Mouse (Mus musculus) hindbrain, embryonic 12.5 days (tissue): ENCODE data around the gene Gtf3c2. TPM values are rescaled to one million over a fixed set of nuclear protein-coding genes. Genes with fewer than 3 reads are reported as not detected.
A peak's percentile ranks its signal among the peaks of the same experiment; 100 is the strongest.
"Not testable (repeated sequence)": the region's sequence is repeated elsewhere in the genome, so short reads cannot be mapped to it uniquely, and the experiment has no call there.

Experiments used
- ATAC-seq: fragments of 200-750 bp; cut with Nextera tagmentation; 2 replicates; pipeline ENCODE4 v1.8.0; 2017; ENCODE audit warnings: moderate TSS enrichment; ENCODE audit not compliant: low FRiP score
- H3K27ac ChIP-seq: fragments of 300-500 bp; sonication (generic); 2 replicates; pipeline ENCODE4 v1.5.1; 2016; ENCODE audit warnings: mild to moderate bottlenecking
- H3K27me3 ChIP-seq: fragments of 300-500 bp; sonication (generic); 2 replicates; pipeline ENCODE4 v1.6.1; 2016; ENCODE audit warnings: mild to moderate bottlenecking
- H3K36me3 ChIP-seq: fragments of 300-500 bp; sonication (generic); 2 replicates; pipeline ENCODE4 v1.6.1; 2016; ENCODE audit warnings: mild to moderate bottlenecking
- H3K4me1 ChIP-seq: fragments of 300-500 bp; sonication (generic); 2 replicates; pipeline ENCODE4 v1.6.1; 2016
- H3K4me2 ChIP-seq: fragments of 300-500 bp; sonication (generic); replicated peaks from 2 replicates; pipeline ENCODE4 v1.6.1; 2016; ENCODE audit warnings: mild to moderate bottlenecking
- H3K4me3 ChIP-seq: fragments of 300-500 bp; sonication (generic); 2 replicates; pipeline ENCODE4 v1.5.1; 2016; ENCODE audit warnings: mild to moderate bottlenecking
- H3K9ac ChIP-seq: fragments of 300-500 bp; sonication (generic); 2 replicates; pipeline ENCODE4 v1.6.1; 2016; ENCODE audit warnings: mild to moderate bottlenecking, moderate library complexity
- H3K9me3 ChIP-seq: fragments of 300-500 bp; sonication (generic); replicated peaks from 2 replicates; pipeline ENCODE4 v1.6.1; 2016; ENCODE audit warnings: mild to moderate bottlenecking
- WGBS: fragments of 180-500 bp; shearing (Covaris S2); methylation state at CpG from one replicate; pipeline ENCODE4 v1.1.7; 2016; 5-methylcytosine and 5-hydroxymethylcytosine counted together
- polyA plus RNA-seq: library from polyadenylated mRNA; unstranded; fragments of >200 nt; fragmentation: Nextera tagmentation; extraction: Ambion mirVana; gene quantifications from 2 replicates; pipeline ENCODE4 v1.2.1, GENCODE M21; 2016

The Gtf3c2 gene
- polyA plus RNA-seq = 86.0 and 89.2 TPM in 2 replicates

GRCm38 (mm10) chr5:31179766-31180630 lies at the start of gene Gtf3c2, which contains the start of gene Gm29609:
Gene Gtf3c2 (minus strand): TSS chr5:31180144.
Gene Gm29609 (minus strand): TSS chr5:31179911.
- ATAC-seq = peak; percentile 98
- H3K9me3 ChIP-seq = no peaks in the 10 kb centered on the region
- H3K4me1 ChIP-seq = peaks cover 9% of the 10 kb centered on the region
- peak within 1 kb of the TSS; percentile 97 for H3K27ac ChIP-seq
- H3K36me3 ChIP-seq = 0 out of 2 replicates have a peak, but pooled peaks cover 2% of the 10 kb centered on the region
- H3K27me3 ChIP-seq = no peaks in the 10 kb centered on the region
- peak within 1 kb of the TSS; percentile 87 for H3K9ac ChIP-seq
- WGBS = under 1% methylated on average over 59 of the region's 59 CpGs
- peak within 1 kb of the TSS; percentile 87 for H3K4me2 ChIP-seq
- peak within 1 kb of the TSS; percentile 87 for H3K4me3 ChIP-seq

GRCm38 (mm10) chr5:31226641-31227040 lies 46.7 kb upstream of the Gtf3c2 start:
- Histone ChIP-seq H3K4me1 (no peaks in the 10 kb centered on the region; the same call in 1 of the 2 replicates), H3K4me3 (no peak overlapping the region), H3K9ac (no peak overlapping the region), H3K27ac (no peak overlapping the region), H3K36me3 (no peaks in the 10 kb centered on the region), H3K4me2 (no peak overlapping the region), H3K27me3 (no peaks in the 10 kb centered on the region), H3K9me3 (no peaks in the 10 kb centered on the region)
- 83% methylated on average over 1 of the region's 1 CpGs for WGBS
- no peak for ATAC-seq

GRCm38 (mm10) chr5:31222696-31223095 lies 42.8 kb upstream of the Gtf3c2 start:
- Histone ChIP-seq H3K9me3 (no peaks in the 10 kb centered on the region), H3K27ac (no peak overlapping the region), H3K9ac (no peak overlapping the region), H3K4me3 (no peak overlapping the region), H3K4me1 (peaks cover 9% of the 10 kb centered on the region), H3K27me3 (no peaks in the 10 kb centered on the region), H3K36me3 (no peaks in the 10 kb centered on the region), H3K4me2 (no peak overlapping the region)
- no peak for ATAC-seq
- 95% methylated on average over 9 of the region's 9 CpGs for WGBS

GRCm38 (mm10) chr5:31221304-31221945 lies 41.5 kb upstream of the Gtf3c2 start:
- H3K9ac ChIP-seq = peak overlapping the region; percentile 95
- WGBS = 15% methylated on average over 11 of the region's 11 CpGs
- peak; percentile 21; the same call in 1 of the 2 replicates for ATAC-seq

GRCm38 (mm10) chr5:31220448-31221303 lies 40.7 kb upstream of the Gtf3c2 start, which contains the start of gene Ppm1g:
Gene Ppm1g (minus strand): TSS chr5:31220687.
- H3K4me2 ChIP-seq = peak within 1 kb of the TSS; percentile 83
- WGBS = under 1% methylated on average over 52 of the region's 70 CpGs
- ATAC-seq = peak; percentile 94
- peak within 1 kb of the TSS; percentile 95 for H3K9ac ChIP-seq
- H3K27me3 ChIP-seq = no peaks in the 10 kb centered on the region
- H3K4me1 ChIP-seq = peaks cover 9% of the 10 kb centered on the region
- H3K36me3 ChIP-seq = no peaks in the 10 kb centered on the region
- no peaks in the 10 kb centered on the region for H3K9me3 ChIP-seq
- H3K4me3 ChIP-seq = peak within 1 kb of the TSS; percentile 97
- peak within 1 kb of the TSS; percentile 96 for H3K27ac ChIP-seq

More at GRCm38 (mm10) chr5:31221304-31221945, 41.5 kb upstream of the Gtf3c2 start:
- Histone ChIP-seq H3K4me2 (peak overlapping the region; percentile 83), H3K27me3 (no peaks in the 10 kb centered on the region), H3K36me3 (no peaks in the 10 kb centered on the region), H3K9me3 (no peaks in the 10 kb centered on the region), H3K4me3 (peak overlapping the region; percentile 97), H3K27ac (peak overlapping the region; percentile 96), H3K4me1 (peaks cover 9% of the 10 kb centered on the region)

- Histone ChIP-seq H3K4me1 (peaks cover 9% of the 10 kb centered on the region), H3K27ac (peak overlapping the region; percentile 96), H3K9ac (peak overlapping the region; percentile 95), H3K27me3 (no peaks in the 10 kb centered on the region), H3K9me3 (no peaks in the 10 kb centered on the region), H3K36me3 (no peaks in the 10 kb centered on the region), H3K4me3 (peak overlapping the region; percentile 97), H3K4me2 (peak overlapping the region; percentile 83)
- WGBS = under 1% methylated on average over 40 of the region's 40 CpGs
- peak; percentile 81 for ATAC-seq
These were observed 40.0 kb upstream of the Gtf3c2 start for GRCm38 (mm10) chr5:31219911-31220447.

GRCm38 (mm10) chr5:31219474-31219873 lies 39.5 kb upstream of the Gtf3c2 start:
- Histone ChIP-seq H3K36me3 (no peaks in the 10 kb centered on the region), H3K4me2 (peak overlapping the region; percentile 83), H3K4me1 (peaks cover 9% of the 10 kb centered on the region), H3K27me3 (no peaks in the 10 kb centered on the region), H3K27ac (peak overlapping the region; percentile 96), H3K9ac (peak overlapping the region; percentile 95), H3K9me3 (no peaks in the 10 kb centered on the region), H3K4me3 (peak overlapping the region; percentile 97)
- 2% methylated on average over 11 of the region's 11 CpGs for WGBS
- no peak for ATAC-seq

GRCm38 (mm10) chr5:31219070-31219469 lies 39.1 kb upstream of the Gtf3c2 start:
- no peak for ATAC-seq
- Histone ChIP-seq H3K4me2 (peak overlapping the region; percentile 83), H3K36me3 (no peaks in the 10 kb centered on the region), H3K4me3 (0 out of 2 replicates have a peak overlapping the region, but pooled peaks have one; percentile 97), H3K9ac (peak overlapping the region; percentile 18; the same call in 1 of the 2 replicates), H3K27ac (no peak overlapping the region), H3K9me3 (no peaks in the 10 kb centered on the region), H3K27me3 (no peaks in the 10 kb centered on the region), H3K4me1 (peaks cover 9% of the 10 kb centered on the region)
- WGBS = 2% methylated on average over 2 of the region's 2 CpGs

GRCm38 (mm10) chr5:31218294-31218693 lies 38.4 kb upstream of the Gtf3c2 start:
- 65% methylated on average over 7 of the region's 7 CpGs for WGBS
- Histone ChIP-seq H3K36me3 (no peaks in the 10 kb centered on the region), H3K4me3 (no peak overlapping the region), H3K9me3 (no peaks in the 10 kb centered on the region), H3K27ac (no peak overlapping the region), H3K4me1 (peaks cover 9% of the 10 kb centered on the region), H3K9ac (no peak overlapping the region), H3K4me2 (no peak overlapping the region), H3K27me3 (no peaks in the 10 kb centered on the region)
- no peak for ATAC-seq

GRCm38 (mm10) chr5:31216554-31216953 lies 36.6 kb upstream of the Gtf3c2 start:
- not testable (repeated sequence) for H3K4me1 ChIP-seq, H3K36me3 ChIP-seq, H3K27ac ChIP-seq, H3K9ac ChIP-seq, H3K9me3 ChIP-seq, ATAC-seq, H3K4me2 ChIP-seq, H3K4me3 ChIP-seq, H3K27me3 ChIP-seq
- WGBS = 87% methylated on average over 6 of the region's 6 CpGs

- H3K36me3 ChIP-seq = peaks cover 61% of the 10 kb centered on the region
- WGBS = 91% methylated on average over 6 of the region's 6 CpGs
- H3K9ac ChIP-seq = no peak overlapping the region
- H3K4me2 ChIP-seq = no peak overlapping the region
- peaks cover 6% of the 10 kb centered on the region for H3K9me3 ChIP-seq
- ATAC-seq = no peak
- H3K4me3 ChIP-seq = no peak overlapping the region
- peaks cover 22% of the 10 kb centered on the region for H3K4me1 ChIP-seq
- H3K27ac ChIP-seq = no peak overlapping the region
- no peaks in the 10 kb centered on the region for H3K27me3 ChIP-seq
These were observed 24.5 kb upstream of the Gtf3c2 start for GRCm38 (mm10) chr5:31204421-31204820.
